Mouse (Mus musculus) inflammation-experienced regulatory T-cells (primary cell): Measurements from ENCODE around the gene Pex26. TPM values are rescaled to one million over a fixed set of nuclear protein-coding genes. Genes with fewer than 3 reads are reported as not detected.

Experiments
- polyA plus RNA-seq, 2 experiments: library from polyadenylated mRNA; unstranded; fragments of 100-300 nt; shearing (Covaris generic); gene quantifications; one replicate each; pipeline ENCODE4 v1.2.1; 2017

Pex26 gene
- 10 to 100 TPM in 1 of 2 experiments, 1 to 10 TPM in 1; 8.5 to 12.8 TPM for polyA plus RNA-seq

DNA sequence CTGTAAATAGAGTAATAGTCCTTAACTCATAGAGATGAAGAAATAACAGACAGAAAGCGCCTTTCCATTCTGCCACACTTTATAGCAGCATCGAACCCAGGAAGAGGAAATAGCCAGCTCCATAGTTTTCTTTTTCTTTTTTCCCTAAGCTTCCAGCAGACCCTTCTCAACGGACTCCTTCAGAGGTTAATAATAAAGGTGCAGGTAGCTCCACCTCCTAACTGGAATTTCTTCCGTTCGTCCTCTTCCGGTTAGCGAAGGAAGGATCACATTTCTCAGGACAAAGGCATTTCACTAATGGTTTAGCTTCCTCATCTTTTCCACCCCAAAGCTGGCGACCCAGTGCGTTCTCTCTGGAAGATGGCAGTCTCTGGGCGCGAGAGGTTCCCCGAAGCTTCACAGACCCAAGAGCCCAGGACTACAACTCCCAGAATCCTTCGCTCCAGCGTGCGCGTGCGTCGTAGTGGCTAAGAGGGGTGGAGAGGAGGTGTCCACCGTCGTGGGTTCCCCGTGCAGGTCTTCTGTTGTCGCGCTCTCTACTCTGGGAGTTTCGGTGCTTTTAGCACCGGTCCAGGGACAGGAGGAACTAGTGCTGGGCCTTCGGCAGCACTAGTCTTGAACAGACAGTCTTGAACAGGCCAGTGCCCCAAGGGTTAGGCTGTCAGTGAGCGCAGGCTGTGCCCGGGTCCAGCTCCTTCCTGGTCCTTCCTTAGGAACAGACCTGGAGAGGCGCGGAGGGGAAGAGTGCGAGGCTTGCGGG, at the start of gene Pex26:
Pex26 (plus strand) TSS at position 254 of the 760 bp plus-strand sequence.

DNA sequence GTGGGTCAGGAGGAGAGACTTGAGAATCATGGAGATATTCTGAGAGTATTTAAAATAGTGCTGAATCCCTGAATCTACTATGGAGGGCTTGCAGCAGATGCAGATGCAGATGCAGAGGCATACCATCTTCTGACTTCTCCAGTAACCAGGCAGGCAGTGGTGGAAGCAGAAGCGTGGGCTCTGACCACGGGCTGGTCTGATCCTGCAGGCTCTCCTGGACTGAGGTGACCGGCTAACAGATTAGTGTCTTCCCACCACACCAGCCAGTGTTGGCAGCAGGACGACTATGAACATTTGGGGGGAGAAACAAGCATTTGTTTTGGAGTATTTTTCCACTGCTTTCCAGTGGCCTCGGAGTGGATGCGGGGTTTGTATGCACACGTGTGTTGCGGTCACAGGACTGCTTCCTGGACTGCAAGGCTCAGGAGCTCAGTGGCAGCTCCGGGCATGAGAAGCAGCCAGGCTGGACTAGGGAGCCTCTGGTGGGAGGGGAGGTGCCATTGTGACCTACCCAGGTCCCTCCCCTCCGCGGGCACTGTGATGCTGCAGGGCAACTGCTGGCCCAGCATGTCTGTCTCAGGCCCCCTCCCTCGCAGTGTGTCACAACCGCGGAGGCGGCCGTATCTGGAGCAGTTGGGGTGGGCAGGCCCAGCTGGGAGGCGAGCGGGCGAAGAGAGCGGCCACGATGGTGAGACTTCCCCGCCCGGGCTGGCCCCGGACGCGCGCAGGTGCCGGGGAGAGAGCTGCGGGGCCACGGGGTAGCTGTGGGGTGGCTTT, 26.9 kb downstream of the Pex26 start, which contains the start of gene Tuba8:
Tuba8 (plus strand) TSS at position 548 of the 777 bp plus-strand sequence.

DNA sequence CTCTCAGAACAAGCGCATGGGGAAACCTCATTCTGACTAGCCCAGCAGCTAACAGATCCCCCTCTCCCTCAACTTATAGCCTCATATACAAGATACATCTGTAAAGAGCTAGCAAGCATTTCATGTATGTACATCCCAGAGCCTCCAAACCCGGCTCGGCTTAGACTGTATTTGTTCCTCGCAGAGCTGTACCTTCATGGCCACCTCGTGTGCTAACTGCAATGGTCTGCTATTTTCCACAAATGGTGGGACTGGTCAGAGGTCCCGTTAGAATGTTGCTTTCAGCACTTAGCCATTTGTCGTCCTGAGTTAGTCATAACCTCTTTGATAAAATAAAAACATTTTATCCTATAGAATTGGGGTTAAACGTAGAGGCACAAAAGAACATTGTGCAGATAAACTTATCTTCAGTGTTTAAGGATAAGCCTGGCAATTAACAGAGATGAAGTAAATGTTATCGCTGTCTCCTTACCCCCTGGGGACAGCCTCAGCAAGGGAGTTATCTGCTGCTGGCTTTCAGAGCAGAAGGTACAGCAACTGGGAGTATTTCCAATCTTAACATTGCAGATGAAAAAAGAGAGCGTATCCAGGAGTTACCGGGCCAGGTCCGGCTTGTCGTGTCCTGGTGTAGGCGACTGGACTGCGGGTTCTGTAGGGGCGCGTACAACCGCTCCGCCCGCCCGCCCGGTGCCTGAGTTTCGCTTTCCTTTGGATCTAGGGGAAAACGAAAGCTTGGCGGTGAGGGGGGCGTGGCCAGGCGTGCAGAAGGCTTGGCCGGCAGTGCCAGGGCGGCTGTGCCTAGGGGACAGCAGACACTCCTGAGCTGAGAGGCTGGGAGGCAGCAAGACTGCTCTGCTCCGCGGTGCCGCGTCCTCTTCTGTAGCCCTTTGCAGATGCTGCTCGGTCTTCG, 61.9 kb downstream of the Pex26 start, which contains the start of gene Usp18:
Usp18 (plus strand) TSS at position 780 of the 910 bp plus-strand sequence.

Other genes starting within 250 kb of the Pex26 start
- 10 to 100 TPM; 10.1 to 12.5 TPM for gene Mical3, start 52.7 kb upstream of the Pex26 start, polyA plus RNA-seq
- gene Tuba8, start 27.0 kb downstream of the Pex26 start, polyA plus RNA-seq: under 1 TPM in 1 of 2 experiments, not detected in 1; 0.13 TPM
- gene Usp18, start 62.2 kb downstream of the Pex26 start, polyA plus RNA-seq: 10 to 100 TPM; 51.0 to 59.2 TPM
- 1 to 10 TPM in 1 of 2 experiments, under 1 TPM in 1; 0.51 to 1.1 TPM for gene Slc6a13, start 116.6 kb downstream of the Pex26 start, polyA plus RNA-seq
- under 1 TPM in 1 of 2 experiments, not detected in 1; 0.48 TPM for gene Slc6a12, start 159.4 kb downstream of the Pex26 start, polyA plus RNA-seq